Mouse (Mus musculus): ENCODE results near the gene Riok1. TPM values are rescaled to one million over a fixed set of nuclear protein-coding genes. Genes with fewer than 3 reads are reported as not detected.
A peak's percentile ranks its signal among the peaks of the same experiment; 100 is the strongest.

Gene Riok1
- polyA plus RNA-seq (2016; fragmentation: Nextera tagmentation; extraction: Ambion mirVana), result 34.2 and 36.7 TPM in 2 replicates

- H3K4me1 ChIP-seq (replicated peaks), result peaks cover 22% of the 10 kb centered on the region
- peak within 1 kb of the TSS; percentile 92 for H3K4me2 ChIP-seq
- H3K27ac ChIP-seq (ENCODE audit: poor library complexity, severe bottlenecking), result peak within 1 kb of the TSS; percentile 61; the same call in 1 of the 2 replicates
- peak within 1 kb of the TSS; percentile 88 for H3K9ac ChIP-seq
- H3K9me3 ChIP-seq (replicated peaks), result no peaks in the 10 kb centered on the region
- WGBS, result 10% methylated on average over 37 of the region's 37 CpGs
- peak; percentile 71 for ATAC-seq (ENCODE audit: insufficient number of reproducible peaks, low FRiP score)
- peak within 1 kb of the TSS; percentile 70 for H3K4me3 ChIP-seq
- no peaks in the 10 kb centered on the region for H3K27me3 ChIP-seq (replicated peaks)
- peaks cover 19% of the 10 kb centered on the region for H3K36me3 ChIP-seq
Measured at GRCm38 (mm10) chr13:38036343-38037043, at the start of gene Riok1. Riok1 (plus strand) TSS chr13:38036995.

DNA sequence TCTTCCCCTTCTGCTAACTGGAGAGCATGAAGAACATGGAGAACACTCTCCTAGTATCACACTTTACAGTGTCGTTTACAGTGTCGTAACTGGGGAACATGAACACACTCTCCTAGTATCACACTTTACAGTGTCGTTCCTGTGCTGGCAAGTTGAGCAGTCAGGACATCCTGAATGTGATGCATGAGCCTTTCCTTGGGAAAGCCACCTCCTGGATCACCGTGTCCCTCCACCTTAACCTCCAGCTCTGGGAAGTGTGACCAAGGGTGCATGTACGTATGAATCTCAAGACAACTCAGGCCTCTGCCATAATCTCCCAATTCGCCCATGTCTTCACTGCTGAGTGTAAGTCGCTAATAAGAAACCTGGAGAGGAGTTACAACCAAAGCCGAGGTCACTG lies 47.1 kb upstream of the Riok1 start:
- no peaks in the 10 kb centered on the region for H3K27me3 ChIP-seq (replicated peaks)
- H3K4me3 ChIP-seq, result no peak overlapping the region
- no peaks in the 10 kb centered on the region for H3K9me3 ChIP-seq (replicated peaks)
- H3K36me3 ChIP-seq, result peaks cover 61% of the 10 kb centered on the region
- H3K27ac ChIP-seq (ENCODE audit: poor library complexity, severe bottlenecking), result no peak overlapping the region
- ATAC-seq (ENCODE audit: insufficient number of reproducible peaks, low FRiP score), result no peak
- no peak overlapping the region for H3K4me2 ChIP-seq
- 88% methylated on average over 8 of the region's 8 CpGs for WGBS
- peaks cover 7% of the 10 kb centered on the region; the same call in 1 of the 2 replicates for H3K4me1 ChIP-seq (replicated peaks)
- H3K9ac ChIP-seq, result no peak overlapping the region

DNA sequence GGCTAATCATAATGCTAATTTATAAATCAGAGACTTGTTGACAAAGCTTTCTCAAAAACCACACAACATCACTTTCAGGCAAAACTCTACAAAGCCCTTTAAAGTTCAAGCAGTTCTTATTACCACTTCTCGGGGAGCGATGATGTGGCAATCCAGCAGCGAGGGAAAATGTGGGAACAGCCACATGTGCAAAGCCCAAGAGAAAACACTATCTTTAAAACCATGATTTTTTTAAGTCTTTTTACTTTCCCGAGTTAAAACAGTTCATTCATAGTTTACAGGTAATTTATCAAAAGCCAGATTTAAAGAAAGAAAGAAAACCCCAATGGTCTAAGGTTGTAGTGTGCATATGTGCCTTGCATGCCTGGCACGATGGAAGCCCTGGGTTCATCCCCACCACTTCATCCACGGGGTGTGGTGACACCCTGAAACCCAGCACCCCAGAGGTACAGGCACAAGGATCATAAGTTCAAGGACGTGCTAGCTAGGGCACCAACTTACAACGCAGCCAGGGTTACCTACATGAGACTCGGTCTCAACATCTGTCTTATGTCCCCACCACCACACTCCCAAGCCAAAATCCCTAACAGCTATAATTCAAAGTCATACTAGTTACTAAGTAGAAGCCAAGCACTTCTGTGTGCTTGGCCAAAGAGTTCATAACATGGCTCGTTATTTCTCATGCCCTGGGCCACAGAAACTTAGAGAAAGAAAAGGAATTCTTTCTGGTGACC lies 44.0 kb upstream of the Riok1 start:
- 12% methylated on average over 10 of the region's 10 CpGs for WGBS
- 0 out of 2 replicates have a peak, but pooled peaks cover 2% of the 10 kb centered on the region for H3K27me3 ChIP-seq (replicated peaks)
- H3K9me3 ChIP-seq (replicated peaks), result no peaks in the 10 kb centered on the region
- no peak for ATAC-seq (ENCODE audit: insufficient number of reproducible peaks, low FRiP score)
- peak overlapping the region; percentile 91 for H3K4me3 ChIP-seq
- H3K4me2 ChIP-seq, result peak overlapping the region; percentile 93
- H3K4me1 ChIP-seq (replicated peaks), result peaks cover 7% of the 10 kb centered on the region; the same call in 1 of the 2 replicates
- peak overlapping the region; percentile 90 for H3K27ac ChIP-seq (ENCODE audit: poor library complexity, severe bottlenecking)
- peak overlapping the region; percentile 96 for H3K9ac ChIP-seq
- peaks cover 36% of the 10 kb centered on the region for H3K36me3 ChIP-seq

DNA sequence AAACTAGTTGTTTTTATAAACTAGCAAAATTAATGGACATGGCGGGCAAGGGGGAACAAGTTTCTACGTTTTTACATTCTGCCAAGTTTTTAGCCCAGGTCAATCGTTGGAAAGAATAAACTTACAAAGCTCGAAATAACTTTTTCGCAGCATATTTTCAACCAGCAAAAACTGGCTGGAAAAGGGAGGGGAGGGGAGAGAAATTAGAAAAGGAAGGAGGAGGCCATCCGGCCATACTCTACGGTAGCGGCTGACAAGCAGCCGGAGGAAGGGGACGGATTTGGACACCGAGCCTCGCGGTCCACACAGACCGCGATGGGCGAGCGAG lies 43.5 kb upstream of the Riok1 start:
- H3K36me3 ChIP-seq, result peaks cover 30% of the 10 kb centered on the region
- H3K4me2 ChIP-seq, result peak overlapping the region; percentile 93
- 0 out of 2 replicates have a peak, but pooled peaks cover 2% of the 10 kb centered on the region for H3K27me3 ChIP-seq (replicated peaks)
- H3K4me1 ChIP-seq (replicated peaks), result peaks cover 7% of the 10 kb centered on the region; the same call in 1 of the 2 replicates
- peak overlapping the region; percentile 90 for H3K27ac ChIP-seq (ENCODE audit: poor library complexity, severe bottlenecking)
- ATAC-seq (ENCODE audit: insufficient number of reproducible peaks, low FRiP score), result no peak; the same call in 1 of the 2 replicates
- H3K9ac ChIP-seq, result peak overlapping the region; percentile 96
- peak overlapping the region; percentile 91 for H3K4me3 ChIP-seq
- WGBS, result under 1% methylated on average over 17 of the region's 17 CpGs
- H3K9me3 ChIP-seq (replicated peaks), result no peaks in the 10 kb centered on the region

GRCm38 (mm10) chr13:37993704-37994404 lies 42.9 kb upstream of the Riok1 start, which contains the start of gene Ssr1:
Ssr1 (minus strand) TSS chr13:37994217.
- Histone ChIP-seq H3K36me3 (peaks cover 25% of the 10 kb centered on the region), H3K9me3 (replicated peaks) (no peaks in the 10 kb centered on the region), H3K27ac (ENCODE audit: poor library complexity, severe bottlenecking) (peak within 1 kb of the TSS; percentile 90), H3K4me1 (replicated peaks) (peaks cover 7% of the 10 kb centered on the region; the same call in 1 of the 2 replicates), H3K4me2 (peak within 1 kb of the TSS; percentile 93), H3K27me3 (replicated peaks) (0 out of 2 replicates have a peak, but pooled peaks cover 2% of the 10 kb centered on the region), H3K9ac (peak within 1 kb of the TSS; percentile 96), H3K4me3 (peak within 1 kb of the TSS; percentile 91)
- WGBS, result under 1% methylated on average over 88 of the region's 89 CpGs
- peak; percentile 98 for ATAC-seq (ENCODE audit: insufficient number of reproducible peaks, low FRiP score)

DNA sequence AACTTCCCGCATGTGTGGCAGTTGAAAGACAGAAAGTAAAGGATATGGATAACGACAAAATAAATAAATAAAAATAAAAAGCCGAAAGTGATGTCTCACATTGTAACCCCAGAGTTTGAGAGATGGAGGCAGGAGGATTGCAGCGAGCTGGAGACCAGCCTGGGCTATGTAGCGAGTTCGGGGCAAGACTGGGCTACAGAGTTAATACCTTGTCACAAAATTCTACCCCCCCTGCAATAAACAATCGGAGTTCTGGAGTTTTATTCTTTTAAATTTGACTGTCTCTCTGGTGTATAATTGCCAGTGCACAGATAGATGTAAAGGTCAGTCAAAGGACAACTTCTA lies 42.4 kb upstream of the Riok1 start:
- H3K4me2 ChIP-seq, result peak overlapping the region; percentile 93
- H3K9ac ChIP-seq, result 0 out of 2 replicates have a peak overlapping the region, but pooled peaks have one; percentile 47
- H3K9me3 ChIP-seq (replicated peaks), result no peaks in the 10 kb centered on the region
- H3K4me1 ChIP-seq (replicated peaks), result peaks cover 7% of the 10 kb centered on the region; the same call in 1 of the 2 replicates
- H3K4me3 ChIP-seq, result peak overlapping the region; percentile 91
- H3K36me3 ChIP-seq, result peaks cover 20% of the 10 kb centered on the region
- H3K27me3 ChIP-seq (replicated peaks), result 0 out of 2 replicates have a peak, but pooled peaks cover 2% of the 10 kb centered on the region
- peak overlapping the region; percentile 59 for H3K27ac ChIP-seq (ENCODE audit: poor library complexity, severe bottlenecking)
- WGBS, result 19% methylated on average over 7 of the region's 7 CpGs
- peak; percentile 34 for ATAC-seq (ENCODE audit: insufficient number of reproducible peaks, low FRiP score)

GRCm38 (mm10) chr13:37999713-38000112 lies 37.1 kb upstream of the Riok1 start:
- H3K27ac ChIP-seq (ENCODE audit: poor library complexity, severe bottlenecking), result no peak overlapping the region
- H3K4me3 ChIP-seq, result no peak overlapping the region
- no peak overlapping the region for H3K9ac ChIP-seq
- no peaks in the 10 kb centered on the region for H3K36me3 ChIP-seq
- H3K9me3 ChIP-seq (replicated peaks), result peaks cover 6% of the 10 kb centered on the region; the same call in 1 of the 2 replicates
- peak; percentile 79; the same call in 1 of the 2 replicates for ATAC-seq (ENCODE audit: insufficient number of reproducible peaks, low FRiP score)
- WGBS, result 82% methylated on average over 3 of the region's 3 CpGs
- H3K27me3 ChIP-seq (replicated peaks), result 0 out of 2 replicates have a peak, but pooled peaks cover 7% of the 10 kb centered on the region
- H3K4me1 ChIP-seq (replicated peaks), result no peaks in the 10 kb centered on the region
- no peak overlapping the region for H3K4me2 ChIP-seq

DNA sequence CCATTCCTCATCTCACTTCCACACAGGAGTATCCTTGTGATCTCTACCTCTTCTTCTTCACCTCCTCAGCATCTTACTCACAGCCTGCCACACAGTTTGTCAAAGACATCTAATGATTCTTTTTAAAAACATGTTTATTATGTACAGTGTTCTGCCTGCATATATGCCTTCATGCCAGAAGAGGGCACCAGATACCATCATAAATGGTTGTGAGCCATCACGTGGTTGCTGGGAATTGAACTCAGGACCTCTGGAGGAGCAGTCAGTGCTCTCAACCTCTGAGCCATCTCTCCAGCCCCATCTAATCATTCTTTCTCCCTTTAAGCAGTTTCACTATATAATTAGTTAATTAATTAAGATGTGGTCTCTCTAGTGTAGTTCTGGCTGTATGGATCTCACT lies 34.3 kb upstream of the Riok1 start:
- Histone ChIP-seq H3K4me1 (replicated peaks) (no peaks in the 10 kb centered on the region), H3K36me3 (no peaks in the 10 kb centered on the region), H3K4me2 (no peak overlapping the region), H3K4me3 (no peak overlapping the region), H3K9me3 (replicated peaks) (peaks cover 6% of the 10 kb centered on the region; the same call in 1 of the 2 replicates), H3K27me3 (replicated peaks) (0 out of 2 replicates have a peak, but pooled peaks cover 4% of the 10 kb centered on the region), H3K27ac (ENCODE audit: poor library complexity, severe bottlenecking) (no peak overlapping the region), H3K9ac (no peak overlapping the region)
- WGBS, result 38% methylated on average over 1 of the region's 1 CpGs
- ATAC-seq (ENCODE audit: insufficient number of reproducible peaks, low FRiP score), result no peak

- 78% methylated on average over 2 of the region's 2 CpGs for whole genome bisulfite sequencing
- no peaks in the 10 kb centered on the region for H3K27me3 ChIP-seq (replicated peaks)
- H3K4me2 ChIP-seq, result no peak overlapping the region
- no peak overlapping the region for H3K9ac ChIP-seq
- ATAC-seq (ENCODE audit: insufficient number of reproducible peaks, low FRiP score), result no peak
- no peaks in the 10 kb centered on the region for H3K36me3 ChIP-seq
- H3K4me3 ChIP-seq, result no peak overlapping the region
- no peaks in the 10 kb centered on the region for H3K4me1 ChIP-seq (replicated peaks)
- H3K27ac ChIP-seq (ENCODE audit: poor library complexity, severe bottlenecking), result no peak overlapping the region
- 0 out of 2 replicates have a peak, but pooled peaks cover under 1% of the 10 kb centered on the region for H3K9me3 ChIP-seq (replicated peaks)
Measured at GRCm38 (mm10) chr13:38007972-38008371, 28.8 kb upstream of the Riok1 start.

DNA sequence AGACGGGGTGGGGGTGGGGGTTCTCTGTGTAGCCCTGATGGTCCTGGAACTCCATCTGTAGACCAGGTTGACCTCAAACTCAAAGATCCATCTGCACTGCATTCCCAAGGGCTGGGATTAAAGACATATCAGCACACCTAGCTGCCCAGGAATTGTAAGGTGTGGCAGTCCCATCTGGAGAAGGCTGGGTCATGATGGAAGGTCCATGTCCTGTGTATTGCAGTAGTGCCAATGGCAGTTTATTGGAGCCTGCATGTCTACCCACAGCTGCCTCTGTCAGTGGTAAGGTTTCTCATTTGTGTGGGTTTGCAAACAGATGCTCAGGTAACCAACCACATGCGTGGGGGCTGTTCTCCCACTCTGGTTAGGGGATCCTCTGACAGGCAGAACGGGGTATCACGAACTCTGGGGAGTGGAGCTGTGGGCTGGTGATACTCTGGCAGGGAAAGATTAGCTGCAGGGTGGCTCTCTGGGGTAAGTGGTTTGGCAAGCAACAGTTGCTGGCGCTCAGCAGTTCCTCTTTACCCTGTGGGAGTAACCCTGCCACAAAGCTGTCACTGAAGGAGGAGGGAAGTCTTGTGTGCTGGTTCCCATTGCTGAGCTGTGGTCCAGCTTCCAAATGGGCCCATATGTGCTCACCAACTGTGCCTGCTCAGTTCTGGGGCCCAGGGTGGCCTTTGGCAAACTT lies 26.9 kb upstream of the Riok1 start:
- H3K4me2 ChIP-seq, result no peak overlapping the region
- H3K9me3 ChIP-seq (replicated peaks), result 0 out of 2 replicates have a peak, but pooled peaks cover 2% of the 10 kb centered on the region
- no peak overlapping the region for H3K4me3 ChIP-seq
- H3K36me3 ChIP-seq, result no peaks in the 10 kb centered on the region
- no peak overlapping the region for H3K9ac ChIP-seq
- H3K4me1 ChIP-seq (replicated peaks), result no peaks in the 10 kb centered on the region
- 76% methylated on average over 5 of the region's 5 CpGs for WGBS
- ATAC-seq (ENCODE audit: insufficient number of reproducible peaks, low FRiP score), result no peak
- no peak overlapping the region for H3K27ac ChIP-seq (ENCODE audit: poor library complexity, severe bottlenecking)
- H3K27me3 ChIP-seq (replicated peaks), result no peaks in the 10 kb centered on the region
